Mouse (Mus musculus): ENCODE results near the gene Ppil6.

The Ppil6 gene

DNA sequence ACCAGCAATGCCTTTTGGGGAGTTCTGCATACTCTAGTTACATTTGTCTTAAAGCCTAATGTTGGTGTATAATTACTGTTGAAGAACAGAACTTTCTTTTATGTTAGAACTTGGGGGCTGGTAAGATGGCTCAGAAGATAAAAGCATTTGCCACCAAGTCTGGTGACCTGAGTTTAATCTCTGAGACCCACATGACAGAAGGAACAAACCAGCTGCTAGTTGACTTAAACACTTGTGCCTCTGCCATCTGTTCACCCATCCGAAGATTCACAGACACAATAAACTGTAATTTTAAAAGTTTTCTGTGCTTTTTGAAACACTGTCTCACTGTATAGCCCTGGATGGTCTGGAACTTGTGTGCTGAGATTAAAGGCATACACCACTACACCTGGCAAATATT lies 35.5 kb downstream of the Ppil6 start:
- DNase-seq (ENCODE audit: low spot score), result no peak

DNA sequence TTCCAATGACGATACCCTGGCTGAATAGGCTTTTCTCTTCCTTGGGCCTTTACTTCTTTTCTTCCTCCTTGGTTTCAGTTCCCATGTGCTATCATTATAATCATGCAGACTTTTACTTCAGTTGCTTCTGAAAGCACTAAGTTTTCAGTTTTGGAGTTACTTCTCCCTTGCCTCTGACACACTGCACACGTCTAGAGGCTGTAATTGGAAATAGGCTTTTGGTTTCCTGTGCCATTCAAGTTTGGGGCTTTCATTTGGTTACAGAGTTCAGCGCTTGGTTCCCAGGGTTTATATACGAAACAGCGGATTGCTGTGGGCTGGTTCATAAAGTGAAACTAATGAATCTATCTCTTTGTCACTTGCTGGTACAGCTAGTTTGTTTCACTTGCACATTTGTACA lies 39.7 kb downstream of the Ppil6 start:
- no peak for DNase-seq (ENCODE audit: low spot score)

DNA sequence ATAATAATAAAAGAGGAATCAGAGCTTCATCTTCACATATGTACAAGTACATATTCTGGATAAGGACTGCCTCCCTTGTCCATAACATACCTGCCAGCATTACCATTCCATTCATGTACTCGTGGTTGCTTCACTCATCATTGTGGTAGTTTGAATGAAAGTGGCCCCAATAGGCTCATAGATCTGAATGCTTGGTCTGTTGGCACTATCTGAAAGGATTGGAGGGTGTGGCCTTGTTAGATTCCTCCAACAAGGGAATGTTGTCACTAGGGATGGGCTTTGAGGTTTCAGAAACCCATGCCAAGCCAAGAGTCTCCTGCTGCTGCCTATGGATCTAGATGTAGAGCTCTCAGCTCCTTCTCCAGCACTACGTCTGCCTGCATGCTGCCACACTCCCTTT lies 45.8 kb downstream of the Ppil6 start:
- no peak for DNase-seq (ENCODE audit: low spot score)

DNA sequence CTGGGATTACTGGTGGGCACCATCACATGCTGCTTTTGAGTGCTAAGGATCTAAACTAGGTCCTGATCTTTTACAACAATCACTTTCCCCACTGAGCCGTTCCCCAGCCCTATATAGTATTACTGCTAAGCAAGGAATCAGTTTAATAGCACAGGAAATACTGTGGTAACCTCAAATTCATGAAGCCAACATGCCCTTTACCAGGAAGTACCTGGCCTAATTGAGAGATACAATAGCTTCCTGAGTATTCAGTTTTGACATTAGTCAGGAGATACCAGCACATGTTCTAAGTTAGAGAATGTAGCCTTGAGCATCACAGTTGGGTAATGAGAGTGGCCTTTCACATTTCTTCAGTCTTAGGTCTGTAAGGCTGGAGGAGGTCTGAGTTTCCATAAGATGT lies 46.5 kb downstream of the Ppil6 start:
- no peak for DNase-seq (ENCODE audit: low spot score)

DNA sequence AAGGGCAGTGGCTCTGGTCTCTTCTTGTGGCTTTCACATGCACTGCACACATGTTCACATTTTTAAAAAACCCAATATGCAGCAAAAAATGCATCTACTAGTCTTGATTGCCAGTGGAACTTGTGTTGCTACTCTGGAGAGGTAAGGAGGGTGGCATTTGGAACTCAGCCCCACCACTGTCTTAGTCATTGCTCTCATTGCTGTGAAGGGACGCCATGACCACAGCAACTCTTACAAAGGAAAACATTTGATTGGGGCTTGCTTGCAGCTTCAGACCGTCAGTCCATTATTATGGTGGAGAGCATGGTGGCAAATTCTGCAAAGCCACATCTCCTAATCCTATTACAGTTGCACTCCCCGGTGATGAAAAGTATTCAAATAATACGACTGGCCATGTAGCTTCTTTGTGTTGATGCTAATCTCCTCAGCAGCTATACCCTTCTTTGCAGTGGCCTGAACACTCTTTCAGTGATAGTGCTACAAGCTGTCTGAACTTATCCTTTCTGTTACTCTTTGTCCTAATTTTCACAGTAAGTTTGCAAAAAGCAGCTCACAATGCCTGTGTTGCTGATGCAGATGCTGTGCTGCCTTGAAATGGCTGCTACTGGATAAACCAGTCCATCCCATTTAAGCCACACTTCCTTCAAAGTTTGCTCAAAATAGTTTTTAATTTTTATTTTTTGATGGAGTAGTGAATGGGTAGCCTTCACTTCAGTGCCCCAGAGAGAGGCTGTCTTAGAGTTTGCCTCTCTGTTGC lies 47.2 kb downstream of the Ppil6 start:
- DNase-seq (ENCODE audit: low spot score), result no peak

DNA sequence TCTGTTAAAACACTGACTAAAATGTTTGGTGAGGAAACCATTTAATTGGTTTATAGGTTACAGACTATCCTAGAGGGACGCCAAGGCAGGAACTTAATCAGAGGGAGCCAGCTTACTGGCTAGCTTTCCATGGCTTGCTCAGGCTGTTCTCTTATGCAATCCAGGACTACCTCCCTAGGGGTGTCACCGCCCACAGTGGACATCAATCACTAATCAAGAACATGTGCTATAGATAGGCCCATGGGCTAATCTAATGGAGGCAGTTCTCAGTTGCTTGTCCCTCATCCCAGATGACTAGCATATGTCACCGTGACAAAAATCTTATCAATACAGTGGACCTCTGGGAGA lies 47.7 kb downstream of the Ppil6 start:
- DNase-seq (ENCODE audit: low spot score), result no peak

DNA sequence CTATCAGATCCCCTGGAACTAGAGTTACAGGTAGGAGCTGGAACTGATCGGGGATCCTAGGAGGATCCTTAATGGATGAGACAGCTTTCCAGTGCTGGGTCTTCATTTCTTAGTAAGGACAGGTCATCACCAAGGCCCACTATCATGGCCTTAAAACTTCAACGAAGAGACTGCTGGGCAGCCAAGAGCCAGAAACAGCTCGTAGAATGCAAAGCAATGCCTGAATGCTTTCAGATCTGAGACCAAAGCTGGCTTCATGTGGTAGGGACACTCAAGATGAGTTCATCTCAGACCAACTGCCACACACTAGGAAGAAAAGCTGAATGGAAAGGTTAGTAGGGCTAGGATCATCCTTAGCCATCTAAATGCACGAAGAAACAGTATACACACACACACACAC lies 48.7 kb downstream of the Ppil6 start:
- DNase-seq (ENCODE audit: low spot score), result no peak

DNA sequence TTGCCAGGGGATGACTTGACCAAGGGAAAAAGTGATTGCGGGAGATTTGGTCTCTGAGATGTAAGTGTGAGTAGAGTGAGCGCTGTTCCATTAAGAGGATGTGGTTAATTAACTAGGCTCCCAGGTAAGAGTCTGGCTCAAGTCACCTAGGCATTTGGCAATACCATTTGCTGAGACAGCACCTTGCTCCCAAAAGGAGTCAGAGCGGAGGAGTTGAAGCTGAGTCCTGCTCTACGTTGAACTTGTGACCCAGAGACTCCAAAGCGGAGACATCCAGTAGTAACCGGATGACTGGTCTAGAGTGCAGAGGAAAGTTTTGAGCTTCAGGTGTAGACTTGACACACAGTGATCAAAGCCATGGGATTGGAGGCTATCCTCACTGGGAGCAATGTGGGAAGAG lies 51.8 kb downstream of the Ppil6 start:
- DNase-seq (ENCODE audit: low spot score), result no peak

DNA sequence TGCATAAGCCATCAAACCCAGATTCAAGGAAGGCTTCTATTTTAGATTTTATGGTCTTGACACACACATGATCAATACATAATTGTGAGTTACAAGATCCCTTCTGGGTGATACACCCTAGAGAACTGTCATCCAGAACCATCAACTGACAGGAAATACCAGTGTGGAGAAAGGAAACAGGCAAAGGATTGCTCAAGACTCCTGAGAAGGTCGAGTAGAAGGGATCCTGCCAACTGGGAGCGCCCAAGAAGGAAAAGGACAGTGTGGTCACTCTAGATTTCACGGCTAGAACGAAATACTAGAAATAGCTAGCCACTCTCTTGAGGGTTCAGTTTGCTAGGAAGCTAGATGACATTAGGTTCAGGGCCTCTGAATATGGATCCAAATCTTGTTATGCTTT lies 53.2 kb downstream of the Ppil6 start:
- DNase-seq (ENCODE audit: low spot score), result no peak

DNA sequence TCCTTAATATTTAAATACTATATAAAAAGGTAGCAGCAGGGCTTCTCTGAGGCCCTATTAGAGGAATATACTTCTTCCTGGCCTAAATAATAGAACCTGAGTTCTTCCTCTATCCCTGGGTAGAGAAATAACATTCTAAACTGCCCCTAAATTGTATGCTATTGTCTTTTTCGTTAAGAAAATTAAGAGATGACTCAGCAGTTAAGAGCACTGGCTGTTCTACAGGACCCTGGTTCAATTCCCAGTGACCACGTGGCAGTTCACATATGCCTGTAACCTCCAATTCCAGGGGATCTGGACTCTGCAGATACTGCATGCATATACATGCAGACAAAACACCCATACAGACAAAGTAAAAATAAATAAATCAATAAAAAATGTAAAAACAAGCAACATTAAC lies 53.6 kb downstream of the Ppil6 start:
- DNase-seq (ENCODE audit: low spot score), result no peak

DNA sequence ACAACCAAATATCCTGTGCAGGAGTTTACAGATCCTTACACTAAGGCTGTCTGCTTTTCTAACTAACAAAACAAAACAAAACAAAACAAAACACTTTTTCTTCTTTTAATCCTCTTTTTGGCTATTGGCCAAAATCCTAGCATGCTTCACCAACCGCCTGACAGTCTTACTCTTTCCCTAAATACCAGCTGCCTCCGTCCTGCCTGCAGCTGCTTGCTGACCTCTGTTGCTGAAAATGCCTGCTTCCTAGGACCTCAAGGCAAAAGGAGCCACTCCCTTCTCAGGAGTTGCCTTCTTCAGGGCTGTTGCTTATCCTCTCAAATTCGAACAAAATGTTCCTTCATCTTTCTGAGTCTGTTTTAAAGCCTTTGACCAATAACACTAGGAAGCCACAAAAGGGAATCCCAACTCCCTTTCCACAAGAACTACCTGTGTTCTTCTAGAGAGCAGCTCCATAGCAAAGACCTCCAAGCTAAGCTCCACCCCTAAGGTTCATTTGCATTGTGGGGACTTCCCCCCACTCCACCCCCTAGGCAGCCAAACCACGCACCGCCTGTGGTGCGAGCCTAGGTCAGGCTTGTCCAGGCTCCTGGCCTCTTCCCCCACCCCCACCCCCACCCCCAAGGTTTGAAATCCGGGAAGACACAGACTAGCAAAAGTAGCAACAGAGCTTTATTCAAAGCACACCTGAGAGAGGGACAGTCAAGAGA lies 54.4 kb downstream of the Ppil6 start:
- no peak for DNase-seq (ENCODE audit: low spot score)

DNA sequence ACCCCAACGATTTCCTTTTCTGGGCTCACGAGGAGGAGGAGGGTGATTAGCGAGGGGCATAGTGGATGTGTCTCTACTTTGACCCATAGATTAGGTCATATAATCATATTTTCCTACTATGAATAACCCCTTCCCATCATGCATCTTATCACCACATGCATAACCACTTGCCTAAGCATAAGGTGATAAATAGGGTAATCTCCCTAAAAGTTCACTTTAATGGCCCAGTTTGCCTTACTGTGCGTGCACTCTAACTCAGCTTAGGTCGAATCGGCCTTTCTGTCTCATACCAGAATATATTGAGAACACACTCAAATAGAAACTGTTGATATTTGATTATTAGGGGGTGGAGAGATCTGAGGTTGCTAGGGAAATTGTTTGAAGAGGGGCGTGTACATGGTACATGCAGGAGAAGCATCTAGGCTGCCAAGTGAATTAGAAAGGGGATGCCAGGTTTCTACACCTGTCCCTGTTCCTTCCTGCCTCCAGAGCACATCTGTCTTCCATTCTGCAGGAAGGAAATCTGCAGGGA lies 55.1 kb downstream of the Ppil6 start:
- DNase-seq (ENCODE audit: low spot score), result no peak

DNA sequence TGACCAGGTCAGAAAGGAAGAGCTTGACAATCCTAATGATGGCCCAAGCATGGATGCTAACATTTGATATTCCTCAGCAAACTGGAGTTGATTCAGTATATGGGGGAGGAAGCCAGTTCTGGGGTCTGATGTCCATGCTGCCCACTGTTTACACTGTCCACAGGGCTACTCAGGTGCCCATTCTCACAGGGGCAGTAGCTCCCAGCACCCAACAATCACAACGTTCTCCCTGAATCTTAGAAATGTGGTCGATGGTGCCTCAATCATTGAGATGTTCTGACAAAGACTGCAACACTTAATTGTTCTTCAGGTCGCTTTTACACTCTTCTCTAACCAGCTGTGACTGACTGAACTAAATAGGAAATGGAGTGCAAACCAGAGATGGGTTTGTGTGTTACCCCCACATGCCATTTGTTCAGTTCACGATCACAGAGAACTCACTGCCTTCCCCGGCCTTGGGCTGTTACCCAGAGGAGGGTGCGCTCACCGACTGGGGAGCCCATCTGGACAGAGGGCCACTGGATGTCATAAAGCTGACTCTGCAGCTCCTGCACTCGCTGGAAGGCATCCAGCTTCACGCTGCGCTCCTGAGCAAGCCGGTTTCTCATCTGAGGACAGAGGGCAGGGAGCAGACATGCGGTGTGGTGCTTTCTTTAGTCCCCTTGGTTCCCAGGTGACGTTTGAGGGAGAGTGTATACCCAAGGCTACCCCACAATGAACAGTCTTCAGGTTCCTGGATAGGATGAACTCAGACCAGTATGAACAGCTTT lies 56.3 kb downstream of the Ppil6 start:
- no peak for DNase-seq (ENCODE audit: low spot score)

DNA sequence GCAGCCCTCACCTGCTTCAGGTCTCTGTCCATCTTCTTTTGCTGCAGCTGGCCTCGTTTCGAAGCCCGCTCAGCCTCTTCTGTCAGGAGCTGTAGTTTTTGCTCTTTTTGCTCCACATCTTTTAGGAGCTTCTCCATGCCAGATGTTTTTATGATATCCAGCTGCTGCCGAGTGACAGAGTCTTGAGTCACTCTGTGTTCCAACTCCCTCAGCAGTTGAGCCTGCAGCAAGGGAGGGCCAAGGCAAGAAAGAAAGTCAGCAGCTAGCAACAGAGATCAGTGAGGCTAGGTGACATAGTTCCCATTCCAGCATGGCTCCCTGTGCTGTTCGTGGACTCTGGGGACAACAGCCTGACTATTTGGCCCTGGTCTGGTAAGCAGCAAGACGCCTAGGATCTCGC lies 60.5 kb downstream of the Ppil6 start:
- DNase-seq (ENCODE audit: low spot score), result no peak

DNA sequence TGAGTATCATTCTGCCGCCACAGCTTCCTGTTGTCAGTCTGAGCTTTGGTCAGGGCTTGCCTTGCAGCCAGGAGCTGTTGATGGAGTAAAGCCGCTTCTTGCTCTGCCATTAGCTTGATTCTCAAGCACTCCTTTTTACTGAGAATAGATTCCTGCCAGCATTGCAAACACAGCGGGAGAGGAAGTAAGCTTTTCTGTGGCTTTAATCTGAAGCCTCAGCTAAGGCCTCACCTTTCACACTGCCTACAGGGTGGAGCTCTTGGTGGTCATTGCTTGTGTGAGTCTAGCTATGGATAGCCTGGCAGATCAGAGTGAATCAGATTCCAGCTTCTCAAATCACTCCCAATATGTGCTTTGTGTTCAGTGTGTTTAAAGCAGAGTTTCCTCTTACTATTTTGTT lies 62.1 kb downstream of the Ppil6 start:
- no peak for DNase-seq (ENCODE audit: low spot score)

DNA sequence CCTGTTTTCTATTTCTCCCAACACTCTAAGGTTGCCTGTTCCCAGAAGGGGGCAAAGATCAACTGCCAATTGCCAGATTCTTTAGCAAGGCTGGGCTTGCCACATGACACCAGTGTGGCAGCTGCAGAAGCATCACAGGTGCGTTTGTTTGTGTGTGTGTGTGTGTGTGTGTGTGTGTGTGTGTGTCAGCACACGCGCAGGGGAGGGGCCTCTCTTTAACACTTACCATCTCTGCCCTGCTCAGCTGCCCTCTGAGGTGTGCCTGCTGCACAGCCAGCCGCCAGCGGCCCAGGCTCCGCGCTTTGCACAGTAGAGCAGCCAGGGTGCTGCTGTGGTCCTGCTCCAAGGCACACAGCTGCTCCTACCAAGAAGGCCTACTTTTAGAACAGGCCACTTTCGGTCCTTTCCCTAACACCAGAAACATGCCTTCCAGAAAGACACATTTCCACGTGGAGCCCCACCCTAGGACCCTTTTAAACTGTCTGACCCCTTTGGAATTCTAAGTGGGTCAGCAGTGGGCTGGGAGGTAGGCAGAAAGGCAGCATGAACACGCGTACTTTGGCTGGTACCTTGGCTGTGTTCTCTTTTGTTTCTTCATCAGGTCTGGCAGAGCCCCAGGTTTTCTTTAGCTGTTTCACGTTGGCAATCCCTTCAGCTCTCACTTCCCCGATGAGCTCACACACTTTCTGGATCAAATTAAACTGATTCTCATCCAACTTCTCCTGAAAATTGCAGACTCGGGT lies 62.8 kb downstream of the Ppil6 start:
- DNase-seq (ENCODE audit: low spot score), result no peak

DNA sequence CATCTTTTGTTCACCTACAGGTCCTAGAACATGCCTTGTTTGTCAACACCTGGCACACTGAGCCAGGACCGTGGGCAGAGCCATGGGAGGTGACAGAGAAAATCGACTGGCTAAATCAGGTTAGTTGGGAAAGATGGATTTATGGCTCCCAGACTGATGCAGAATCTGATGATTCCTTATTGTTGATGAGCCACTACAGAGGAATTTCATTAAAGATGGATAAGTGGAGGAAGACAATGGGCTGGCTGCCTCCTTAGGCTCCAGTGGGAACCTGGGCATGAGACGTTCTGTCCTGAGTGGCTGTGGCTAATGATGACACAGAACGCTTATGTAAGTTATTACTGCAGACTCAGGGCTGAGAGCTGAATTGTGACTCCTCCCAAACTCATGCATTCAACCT lies 63.5 kb downstream of the Ppil6 start:
- DNase-seq (ENCODE audit: low spot score), result no peak

DNA sequence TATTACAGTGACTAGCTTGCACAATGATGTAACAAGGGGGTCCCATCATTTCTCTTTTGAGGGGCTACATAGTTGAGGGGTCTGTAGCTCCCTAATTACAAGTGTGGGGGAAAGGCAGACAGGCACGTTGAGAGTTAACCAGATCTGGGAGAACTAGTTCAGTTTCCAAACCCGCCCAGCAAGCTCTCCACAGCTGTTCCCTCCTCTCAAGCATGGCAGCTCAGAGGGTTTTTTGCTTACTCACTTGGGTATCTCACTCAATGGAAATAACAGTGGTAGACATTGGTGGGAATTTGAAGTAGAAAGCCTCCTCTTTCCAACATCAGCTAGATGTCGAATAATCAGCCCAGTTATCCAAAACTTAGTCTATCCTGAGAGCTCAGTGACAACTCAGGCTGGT lies 64.8 kb downstream of the Ppil6 start:
- DNase-seq (ENCODE audit: low spot score), result no peak

DNA sequence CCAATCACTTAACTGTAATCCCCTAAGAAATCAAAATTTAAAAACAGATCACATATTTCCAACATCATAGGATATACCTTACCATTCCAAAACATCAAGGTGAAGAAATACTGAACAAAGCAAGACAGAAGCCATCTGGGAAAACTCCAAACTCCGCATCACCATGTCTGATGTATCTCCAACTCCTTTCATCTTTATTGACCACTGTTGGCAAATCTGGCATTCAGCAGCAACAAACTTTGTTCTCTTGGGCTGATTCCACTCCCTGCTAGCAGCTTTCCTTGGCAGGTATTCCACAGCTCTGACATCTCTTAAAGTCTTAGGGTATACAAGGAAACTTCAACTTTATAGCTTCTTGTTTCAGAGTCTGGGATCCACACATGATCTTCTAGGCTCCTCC lies 68.2 kb downstream of the Ppil6 start:
- no peak for DNase-seq (ENCODE audit: low spot score)

DNA sequence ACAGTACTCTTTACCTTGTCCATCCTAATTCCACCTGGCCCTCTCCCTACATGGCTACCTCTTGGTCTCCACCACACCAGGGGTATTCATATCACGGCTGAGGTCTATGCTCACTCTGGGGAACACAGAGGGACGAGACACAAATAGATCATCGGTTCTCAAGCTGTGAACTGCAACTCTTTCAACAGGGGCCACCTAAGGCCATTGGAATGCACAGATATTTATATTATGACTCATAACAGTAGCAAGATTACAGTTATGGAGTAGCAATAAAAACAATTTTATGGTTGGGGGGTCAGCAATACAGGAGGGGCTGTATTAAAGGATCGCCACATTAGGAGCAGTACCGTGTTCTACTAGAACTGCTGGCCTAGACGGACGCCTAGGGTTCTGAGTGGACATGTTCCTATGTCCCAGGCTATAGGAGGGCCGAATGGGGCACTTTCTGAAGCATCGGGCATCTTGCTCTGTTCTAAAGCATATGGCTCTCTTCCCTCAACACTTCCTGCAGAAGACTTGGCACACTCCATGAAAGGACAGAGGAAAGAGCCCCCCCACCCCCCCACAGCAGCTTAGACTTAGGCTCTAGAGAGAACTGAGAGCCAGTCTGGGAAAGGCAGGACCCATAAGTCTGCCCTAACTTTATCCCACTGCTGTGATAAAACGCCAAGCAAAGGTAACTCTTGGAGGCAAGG lies 71.6 kb downstream of the Ppil6 start:
- DNase-seq (ENCODE audit: low spot score), result no peak
